Mouse (Mus musculus) testis, adult 2 months (tissue): ENCODE results near the gene Pbxip1. TPM values are rescaled to one million over a fixed set of nuclear protein-coding genes. Genes with fewer than 3 reads are reported as not detected.
"Not testable (repeated sequence)": the region's sequence is repeated elsewhere in the genome, so short reads cannot be mapped to it uniquely, and the experiment has no call there.

ENCODE experiments used
- H3K27ac ChIP-seq: fragments of 200-500 bp; 2 replicates; pipeline ENCODE4 v1.5.1; 2012; ENCODE audit warnings: low read depth, low read length; ENCODE audit not compliant: control insufficient read depth, insufficient read depth
- H3K27me3 ChIP-seq: fragments of 200-500 bp; 2 replicates; pipeline ENCODE4 v1.6.1; 2012; ENCODE audit warnings: mild to moderate bottlenecking, low read length, moderate library complexity; ENCODE audit not compliant: control insufficient read depth, insufficient read depth
- H3K36me3 ChIP-seq: fragments of 200-500 bp; 2 replicates; pipeline ENCODE4 v1.6.1; 2012; ENCODE audit warnings: mild to moderate bottlenecking, low read length; ENCODE audit not compliant: control insufficient read depth, insufficient read depth
- H3K4me1 ChIP-seq: fragments of 200-500 bp; 2 replicates; pipeline ENCODE4 v1.6.1; 2012; ENCODE audit warnings: low read length; ENCODE audit not compliant: control insufficient read depth, insufficient read depth
- H3K4me3 ChIP-seq: fragments of 200-500 bp; 2 replicates; pipeline ENCODE4 v1.5.1; 2012; ENCODE audit warnings: low read depth, mild to moderate bottlenecking, low read length, moderate library complexity, mixed read lengths; ENCODE audit not compliant: control insufficient read depth
- CTCF ChIP-seq: fragments of 200-500 bp; IDR thresholded peaks from 2 replicates; pipeline ENCODE4 v1.5.1; 2012; ENCODE audit warnings: low read depth, mild to moderate bottlenecking, inconsistent platforms, low read length, moderate library complexity; ENCODE audit not compliant: control insufficient read depth, insufficient read depth, insufficient replicate concordance
- POLR2A ChIP-seq: fragments of 200-500 bp; IDR thresholded peaks from 2 replicates; pipeline ENCODE4 v1.6.1; 2012; ENCODE audit warnings: low read depth, mild to moderate bottlenecking, inconsistent platforms, low read length, moderate library complexity; ENCODE audit not compliant: control insufficient read depth
- polyA plus RNA-seq: library from polyadenylated mRNA; depleted of rRNA; stranded (reverse); fragments of >200 nt; gene quantifications from 2 replicates; pipeline ENCODE4 v1.2.3, GENCODE M21; 2012

The Pbxip1 gene
- polyA plus RNA-seq, 1 experiment: 8.2 TPM

GRCm38 (mm10) chr3:89425141-89425525 is 11.4 kb upstream of the Pbxip1 start:
- Histone ChIP-seq H3K4me3 (no peak overlapping the region), H3K27ac (no peak overlapping the region), H3K4me1 (peaks cover 14% of the 10 kb centered on the region), H3K27me3 (no peaks in the 10 kb centered on the region), H3K36me3 (no peaks in the 10 kb centered on the region; the same call in none of the 2 replicates)
- TF ChIP-seq POLR2A (no peak), CTCF (no peak)

GRCm38 (mm10) chr3:89425876-89426275 is 10.6 kb upstream of the Pbxip1 start:
- H3K27ac ChIP-seq: no peak overlapping the region
- H3K4me1 ChIP-seq: peaks cover 12% of the 10 kb centered on the region
- no peak for TF ChIP-seq CTCF
- no peaks in the 10 kb centered on the region for H3K27me3 ChIP-seq
- no peaks in the 10 kb centered on the region; the same call in none of the 2 replicates for H3K36me3 ChIP-seq
- H3K4me3 ChIP-seq: no peak overlapping the region

DNA sequence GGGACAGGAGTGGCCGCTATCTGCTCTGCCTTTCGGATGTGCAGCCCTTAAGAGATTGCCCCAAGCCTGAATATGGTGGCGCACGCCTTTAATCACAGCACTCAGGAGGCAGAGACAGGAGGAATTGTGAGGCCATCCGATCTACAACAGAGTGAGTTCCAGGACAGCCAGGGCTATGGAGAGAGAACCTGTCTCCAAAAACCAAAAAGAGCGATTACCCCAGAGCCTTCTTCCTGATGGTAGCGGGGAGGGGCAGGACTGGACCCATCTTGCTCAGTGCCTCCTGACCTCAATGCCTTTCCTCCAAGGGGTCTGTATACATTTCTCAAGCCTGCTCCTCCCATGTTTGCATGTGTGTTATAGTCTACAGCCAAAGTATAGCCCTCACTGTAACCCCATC is 7.5 kb upstream of the Pbxip1 start:
- not testable (repeated sequence) for H3K4me3 ChIP-seq, H3K4me1 ChIP-seq, H3K36me3 ChIP-seq

DNA sequence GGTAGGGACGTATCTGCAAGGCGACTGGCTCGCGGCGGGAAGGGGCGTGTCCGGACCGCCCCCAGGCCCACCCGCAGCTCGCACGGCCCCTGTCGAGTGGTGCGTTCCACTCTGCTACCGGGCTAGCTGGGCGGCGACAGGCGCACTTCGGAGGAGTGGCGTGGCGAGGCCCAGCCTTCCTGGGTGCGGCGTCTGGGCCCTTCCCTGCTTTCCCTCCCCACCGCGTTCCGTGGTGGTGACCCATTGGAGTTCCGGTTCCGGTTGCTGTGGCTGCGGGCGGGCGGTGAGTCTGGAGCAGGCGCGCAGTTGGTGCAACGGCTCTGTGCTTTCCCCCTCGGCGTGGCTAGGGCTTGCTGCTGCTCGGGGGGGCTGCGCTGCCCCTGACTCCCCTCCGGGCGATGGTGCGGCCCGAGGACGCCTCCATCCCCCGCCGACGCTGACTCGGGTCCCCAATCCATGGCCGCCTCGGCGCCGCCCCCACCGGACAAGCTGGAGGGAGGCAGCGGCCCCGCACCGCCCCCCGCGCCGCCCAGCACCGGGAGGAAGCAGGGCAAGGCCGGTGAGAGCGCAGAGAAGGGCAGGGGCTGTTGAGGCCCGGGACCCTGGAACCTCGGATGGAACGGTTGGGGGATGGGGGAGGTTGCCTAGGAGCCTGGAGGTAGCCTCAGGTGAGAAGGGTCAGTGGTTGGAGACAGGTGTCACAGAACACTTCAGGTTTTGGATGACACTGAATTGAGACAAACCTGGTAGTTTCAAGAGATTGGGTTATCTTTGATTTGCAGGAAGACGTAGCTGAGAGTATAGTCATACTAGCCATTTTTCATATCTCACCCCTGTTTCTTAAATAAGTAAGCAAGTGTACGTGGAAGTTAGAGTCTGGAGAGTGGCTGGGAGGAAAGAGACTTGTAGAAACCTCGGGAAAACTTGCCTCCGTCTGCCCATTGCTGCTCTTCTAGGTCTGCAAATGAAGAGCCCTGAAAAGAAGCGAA is 6.0 kb upstream of the Pbxip1 start, which contains the start of gene Pygo2:
Gene Pygo2 (plus strand): TSS at position 44 of the 989 bp plus-strand sequence.
- TF ChIP-seq POLR2A: peak; percentile 64
- TF ChIP-seq CTCF: no peak
- peak within 1 kb of the TSS; percentile 96 for H3K4me3 ChIP-seq
- H3K36me3 ChIP-seq: no peaks in the 10 kb centered on the region; the same call in 1 of the 2 replicates
- no peaks in the 10 kb centered on the region for H3K27me3 ChIP-seq
- H3K4me1 ChIP-seq: peaks cover 7% of the 10 kb centered on the region
- H3K27ac ChIP-seq: peak within 1 kb of the TSS; percentile 89

More for the DNA sequence above, 7.5 kb upstream of the Pbxip1 start:
- H3K27ac ChIP-seq, H3K27me3 ChIP-seq: not testable (repeated sequence)

DNA sequence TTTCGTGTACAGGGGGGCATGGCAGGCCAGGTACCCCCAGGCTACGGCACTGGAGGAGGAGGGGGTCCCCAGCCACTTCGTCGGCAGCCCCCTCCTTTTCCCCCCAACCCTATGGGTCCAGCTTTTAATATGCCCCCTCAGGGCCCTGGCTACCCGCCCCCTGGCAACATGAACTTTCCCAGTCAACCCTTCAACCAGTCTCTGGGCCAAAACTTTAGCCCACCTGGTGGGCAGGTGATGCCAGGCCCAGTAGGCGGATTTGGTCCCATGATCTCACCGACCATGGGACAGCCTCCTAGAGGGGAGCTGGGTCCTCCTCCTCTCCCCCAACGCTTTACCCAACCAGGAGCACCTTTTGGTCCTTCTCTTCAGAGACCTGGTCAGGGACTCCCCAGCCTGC is 3.9 kb upstream of the Pbxip1 start:
- no peaks in the 10 kb centered on the region; the same call in 1 of the 2 replicates for H3K36me3 ChIP-seq
- TF ChIP-seq POLR2A (no peak), CTCF (no peak)
- H3K4me1 ChIP-seq: peaks cover 22% of the 10 kb centered on the region

GRCm38 (mm10) chr3:89434532-89434931 is 2.0 kb upstream of the Pbxip1 start:
- no peak overlapping the region for H3K27ac ChIP-seq
- H3K36me3 ChIP-seq: no peaks in the 10 kb centered on the region; the same call in 1 of the 2 replicates
- no peak for TF ChIP-seq POLR2A
- TF ChIP-seq CTCF: no peak
- H3K4me1 ChIP-seq: peaks cover 26% of the 10 kb centered on the region
- no peak overlapping the region for H3K4me3 ChIP-seq
- no peaks in the 10 kb centered on the region for H3K27me3 ChIP-seq

More for the DNA sequence above, 3.9 kb upstream of the Pbxip1 start:
- H3K27me3 ChIP-seq: no peaks in the 10 kb centered on the region
- H3K4me3 ChIP-seq: no peak overlapping the region; the same call in 1 of the 2 replicates
- H3K27ac ChIP-seq: no peak overlapping the region

DNA sequence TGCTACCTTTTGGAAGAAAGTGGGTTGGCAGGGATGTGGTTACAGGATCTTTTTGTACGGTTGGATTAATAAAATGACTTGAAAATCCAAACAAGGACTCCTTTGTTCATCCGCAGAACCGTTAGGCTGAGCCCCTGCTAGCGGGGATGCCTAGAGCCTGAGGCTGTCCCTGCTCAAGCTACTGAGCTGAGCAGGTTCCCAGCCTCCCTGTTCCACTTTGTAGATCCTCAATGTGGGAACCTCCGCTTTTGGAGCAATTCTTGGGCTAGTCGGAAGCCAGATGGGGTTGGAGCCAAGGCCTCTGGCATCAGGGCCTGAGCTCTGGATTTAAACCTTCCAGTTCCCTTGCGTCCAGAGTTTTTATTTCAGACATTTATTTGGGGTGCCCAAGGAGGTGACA is 1.5 kb upstream of the Pbxip1 start:
- Histone ChIP-seq H3K27me3 (no peaks in the 10 kb centered on the region), H3K4me3 (no peak overlapping the region), H3K36me3 (no peaks in the 10 kb centered on the region; the same call in 1 of the 2 replicates), H3K27ac (no peak overlapping the region), H3K4me1 (peaks cover 26% of the 10 kb centered on the region)
- no peak for TF ChIP-seq POLR2A
- TF ChIP-seq CTCF: no peak
